Comparison of ENCODE assay signal across 10 mouse cellular contexts in genomic region chr9:77252134-77252533, GRCm38 (mm10).
DNase-seq lines count a peak whose midpoint lies in the region; ATAC-seq and TF ChIP-seq lines count a peak whose summit lies in the region.
"Had no signal": no experiment of that assay in that cellular context is flagged by ENCODE, and none has a peak within 500 bp of the region (broad histone marks: within the 10 kb centered on the region; RNA-seq: fewer than 3 reads in every experiment).

No protein-coding gene starts in this region.

- H3K9me3 ChIP-seq in forebrain, embryonic 13.5 days (replicated peaks): no peaks in the 10 kb centered on the region
- H3K9me3 ChIP-seq in forebrain, embryonic 12.5 days: no peaks in the 10 kb centered on the region
- H3K9me3 ChIP-seq in heart, postnatal 0 days (replicated peaks; ENCODE audit: control insufficient read depth, low read length): no peaks in the 10 kb centered on the region

- H3K36me3 ChIP-seq in forebrain, embryonic 13.5 days (ENCODE audit: poor library complexity, severe bottlenecking): no peaks in the 10 kb centered on the region
- no peaks in the 10 kb centered on the region for H3K36me3 ChIP-seq in forebrain, embryonic 12.5 days (replicated peaks)
- H3K36me3 ChIP-seq in heart, postnatal 0 days (replicated peaks; ENCODE audit: control insufficient read depth, insufficient read depth, low read length): peaks cover 4% of the 10 kb centered on the region; the same call in 1 of the 2 replicates

- intact Hi-C loops in heart, postnatal 14 days (cut with DNase I): no loop called here

- no peak for TF ChIP-seq EP300 in heart, postnatal 0 days (IDR thresholded peaks at IDR 0.05; ENCODE audit: low read depth)

- no peaks in the 10 kb centered on the region for H3K27me3 ChIP-seq in forebrain, embryonic 13.5 days
- no peaks in the 10 kb centered on the region for H3K27me3 ChIP-seq in forebrain, embryonic 12.5 days
- H3K27me3 ChIP-seq in heart, postnatal 0 days (ENCODE audit: control insufficient read depth, insufficient read depth, low read length): no peaks in the 10 kb centered on the region

- no peak overlapping the region for H3K4me2 ChIP-seq in forebrain, embryonic 13.5 days
- no peak overlapping the region for H3K4me2 ChIP-seq in forebrain, embryonic 12.5 days
- no peak overlapping the region for H3K4me2 ChIP-seq in heart, postnatal 0 days (ENCODE audit: low read depth, low read length)

- WGBS in forebrain, embryonic 13.5 days: 63% methylated on average over 7 of the region's 7 CpGs
- 69% methylated on average over 7 of the region's 7 CpGs for WGBS in forebrain, embryonic 12.5 days
- WGBS in heart, postnatal 0 days: 53% methylated on average over 7 of the region's 7 CpGs

- H3K9ac ChIP-seq in forebrain, embryonic 13.5 days: no peak overlapping the region
- H3K9ac ChIP-seq in forebrain, embryonic 12.5 days: no peak overlapping the region
- H3K9ac ChIP-seq in heart, postnatal 0 days (replicated peaks; ENCODE audit: low read depth, low read length): no peak overlapping the region

- no peak overlapping the region for H3K4me3 ChIP-seq in forebrain, embryonic 13.5 days
- no peak overlapping the region for H3K4me3 ChIP-seq in forebrain, embryonic 12.5 days (replicated peaks)
- H3K4me3 ChIP-seq in heart, postnatal 0 days (ENCODE audit: low read depth, low read length): no peak overlapping the region

- no peak overlapping the region for H3K27ac ChIP-seq in forebrain, embryonic 13.5 days
- no peak overlapping the region for H3K27ac ChIP-seq in forebrain, embryonic 12.5 days
- H3K27ac ChIP-seq in heart, postnatal 0 days (ENCODE audit: low read depth): 0 out of 2 replicates have a peak overlapping the region, but pooled peaks have one; percentile 4

- DNase-seq in heart, postnatal 0 days (ENCODE audit: low spot score): no peak
- DNase-seq in heart, postnatal 14 days: no peak
- DNase-seq in layer of hippocampus, adult 9-11 months: peak; percentile 82
- DNase-seq in right cerebral cortex, postnatal 4 days: peak; percentile 21
- no peak for DNase-seq in kidney, adult 9 months
- DNase-seq in neural tube, embryonic 10.5 days (ENCODE audit: extremely low spot score, low spot score): no peak
- DNase-seq: adrenal gland, postnatal 36 days had no signal

- TF ChIP-seq CTCF in heart, postnatal 0 days (IDR thresholded peaks at IDR 0.05; ENCODE audit: low read depth): no peak

- H3K4me1 ChIP-seq in forebrain, embryonic 13.5 days: no peaks in the 10 kb centered on the region
- no peaks in the 10 kb centered on the region for H3K4me1 ChIP-seq in forebrain, embryonic 12.5 days
- H3K4me1 ChIP-seq in heart, postnatal 0 days (ENCODE audit: control insufficient read depth, insufficient read depth): no peaks in the 10 kb centered on the region

- peak; percentile 87 for ATAC-seq in forebrain, embryonic 13.5 days
- no peak for ATAC-seq in forebrain, embryonic 12.5 days (ENCODE audit: low FRiP score)
- no peak for ATAC-seq in heart, postnatal 0 days (ENCODE audit: insufficient read depth, low read depth)
- ATAC-seq: lung, postnatal 0 days had no signal

Comparison
In these comparisons a context has a peak if more than half of its experiments do, and no peak if none do; other contexts are left out.
1. DNase-seq: peak in layer of hippocampus, adult 9-11 months (single experiment) and right cerebral cortex, postnatal 4 days (single experiment); none in heart, postnatal 0 days (single experiment), heart, postnatal 14 days (0 of 2), kidney, adult 9 months (single experiment) and neural tube, embryonic 10.5 days (single experiment).